In the genomic region with DNA sequence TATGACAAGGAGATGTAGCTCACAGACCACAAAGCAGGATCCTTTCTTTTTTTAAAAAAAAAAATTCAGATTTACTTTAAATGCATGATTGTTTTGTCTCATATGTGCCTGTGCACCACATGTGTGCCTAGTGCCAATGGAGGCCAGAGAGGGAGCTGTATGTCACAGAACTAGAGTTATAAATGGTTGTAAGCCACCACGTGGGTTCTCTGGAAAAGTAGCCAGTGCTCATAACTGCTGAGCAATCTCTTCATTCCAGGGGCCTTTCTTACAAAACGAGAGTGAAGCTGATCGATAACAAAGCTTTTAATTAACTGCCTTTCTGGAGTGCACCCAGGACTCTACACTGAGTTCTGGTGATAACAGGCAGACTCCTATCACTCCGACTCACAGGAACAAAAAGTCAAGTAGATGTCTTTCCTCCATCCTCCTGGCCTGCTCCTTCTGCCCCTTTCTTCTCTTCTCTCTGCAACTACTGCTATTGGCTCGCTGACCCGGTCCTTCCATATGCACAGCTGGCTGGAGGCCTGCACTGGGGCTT, we compare ENCODE assay signal across 11 mouse cellular contexts. TPM values are rescaled to one million over a fixed set of nuclear protein-coding genes. Genes with fewer than 3 reads are reported as not detected.
"Had no signal": no experiment of that assay in that cellular context is flagged by ENCODE, and none has a peak within 500 bp of the region (broad histone marks: within the 10 kb centered on the region; RNA-seq: fewer than 3 reads in every experiment).

No protein-coding gene starts in this region.

RNA-seq across cellular contexts. Expression of a gene that starts 10.1 kb away (rescaled TPM):
- total RNA-seq: liver, adult 2 months had no signal
- polyA plus RNA-seq: limb, embryonic 15.5 days; lung, embryonic 15.5 days; macrophage; midbrain, embryonic 16.5 days; neural tube, embryonic 11.5 days; neural tube, embryonic 13.5 days; neural tube, embryonic 15.5 days; small intestine, adult 2 months; thymus, adult 2 months; urinary bladder, adult 2 months had no signal
